Mouse (Mus musculus) stomach, embryonic 14.5 days (tissue): ENCODE measurements around the gene Slc7a5. TPM values are rescaled to one million over a fixed set of nuclear protein-coding genes. Genes with fewer than 3 reads are reported as not detected.

Experiments used
- ATAC-seq: fragments of 200-750 bp; cut with Nextera tagmentation; 2 replicates; pipeline ENCODE4 v1.8.0; 2017; ENCODE audit warnings: low read depth, moderate TSS enrichment; ENCODE audit not compliant: insufficient number of reproducible peaks, insufficient read depth, low FRiP score
- H3K27ac ChIP-seq: fragments of 300-500 bp; sonication (generic); 2 replicates; pipeline ENCODE4 v1.5.1; 2014; ENCODE audit warnings: mild to moderate bottlenecking, low read length, moderate library complexity, mixed read lengths
- H3K27me3 ChIP-seq: fragments of 300-500 bp; sonication (generic); 2 replicates; pipeline ENCODE4 v1.6.1; 2014; ENCODE audit warnings: low read length, control low read depth, mixed read lengths; ENCODE audit not compliant: control insufficient read depth, insufficient read depth
- H3K36me3 ChIP-seq: fragments of 300-500 bp; sonication (generic); 2 replicates; pipeline ENCODE4 v1.6.1; 2014; ENCODE audit warnings: mild to moderate bottlenecking, control low read depth, low read length, moderate library complexity, mixed read lengths; ENCODE audit not compliant: control insufficient read depth, insufficient read depth
- H3K4me1 ChIP-seq: fragments of 300-500 bp; sonication (generic); 2 replicates; pipeline ENCODE4 v1.6.1; 2014; ENCODE audit warnings: low read length, control low read depth, mixed read lengths; ENCODE audit not compliant: control insufficient read depth, insufficient read depth
- H3K4me2 ChIP-seq: fragments of 300-500 bp; sonication (generic); replicated peaks from 2 replicates; pipeline ENCODE4 v1.6.1; 2014; ENCODE audit warnings: low read depth, low read length, control low read depth
- H3K4me3 ChIP-seq: fragments of 300-500 bp; sonication (generic); 2 replicates; pipeline ENCODE4 v1.5.1; 2014; ENCODE audit warnings: low read depth, low read length, control low read depth
- H3K9ac ChIP-seq: fragments of 300-500 bp; sonication (generic); replicated peaks from 2 replicates; pipeline ENCODE4 v1.6.1; 2014; ENCODE audit warnings: low read depth, mild to moderate bottlenecking, control low read depth, low read length, moderate library complexity, mixed read lengths
- H3K9me3 ChIP-seq: fragments of 300-500 bp; sonication (generic); 2 replicates; pipeline ENCODE4 v1.6.1; 2016; ENCODE audit warnings: low read depth, low read length, control low read depth; ENCODE audit not compliant: control insufficient read depth
- WGBS: fragments of 180-500 bp; shearing (Covaris S2); extraction: QIAGEN DNeasy Blood & Tissue Kit; methylation state at CpG from one replicate; pipeline ENCODE4 v1.1.7; 2014; 5-methylcytosine and 5-hydroxymethylcytosine counted together
- polyA plus RNA-seq: library from polyadenylated mRNA; unstranded; fragments of >200 nt; fragmentation: Nextera tagmentation; extraction: Ambion mirVana; gene quantifications from 2 replicates; pipeline ENCODE4 v1.2.1, GENCODE M21; 2014

The Slc7a5 gene
- polyA plus RNA-seq, 1 experiment from 2014 or later = 17.1 TPM

DNA sequence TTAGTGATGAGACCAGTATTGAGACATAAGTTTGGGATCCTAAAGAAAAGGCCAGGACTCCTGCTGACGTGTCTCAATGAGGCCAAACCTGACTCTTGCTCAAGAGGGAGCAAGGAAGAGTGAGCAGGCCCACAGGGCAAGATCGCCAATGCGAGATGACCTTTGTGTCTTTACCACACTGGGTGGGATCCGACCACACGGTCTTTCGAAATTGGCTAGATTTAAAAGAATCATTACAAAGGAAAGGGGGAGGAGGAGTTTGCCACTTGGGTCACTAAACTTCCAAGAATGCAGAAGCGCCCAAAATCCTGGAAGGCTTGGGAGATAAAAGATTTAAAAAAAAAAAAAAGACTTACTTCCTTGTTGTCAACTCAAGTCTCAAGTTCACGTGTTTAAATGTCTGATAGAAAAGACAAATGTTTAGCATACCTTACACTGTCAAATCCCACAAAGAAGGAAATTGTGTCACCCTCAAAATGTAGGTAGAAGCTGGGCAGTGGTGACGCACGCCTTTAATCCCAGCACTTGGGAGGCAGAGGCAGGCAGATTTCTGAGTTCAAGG lies 60.2 kb downstream of the Slc7a5 start:
- H3K4me1 ChIP-seq = no peaks in the 10 kb centered on the region
- no peak overlapping the region for H3K4me3 ChIP-seq
- 78% methylated on average over 10 of the region's 10 CpGs for WGBS
- no peaks in the 10 kb centered on the region for H3K9me3 ChIP-seq
- H3K4me2 ChIP-seq = no peak overlapping the region
- H3K9ac ChIP-seq = no peak overlapping the region
- H3K27me3 ChIP-seq = no peaks in the 10 kb centered on the region
- H3K36me3 ChIP-seq = no peaks in the 10 kb centered on the region
- no peak overlapping the region for H3K27ac ChIP-seq
- ATAC-seq = no peak

DNA sequence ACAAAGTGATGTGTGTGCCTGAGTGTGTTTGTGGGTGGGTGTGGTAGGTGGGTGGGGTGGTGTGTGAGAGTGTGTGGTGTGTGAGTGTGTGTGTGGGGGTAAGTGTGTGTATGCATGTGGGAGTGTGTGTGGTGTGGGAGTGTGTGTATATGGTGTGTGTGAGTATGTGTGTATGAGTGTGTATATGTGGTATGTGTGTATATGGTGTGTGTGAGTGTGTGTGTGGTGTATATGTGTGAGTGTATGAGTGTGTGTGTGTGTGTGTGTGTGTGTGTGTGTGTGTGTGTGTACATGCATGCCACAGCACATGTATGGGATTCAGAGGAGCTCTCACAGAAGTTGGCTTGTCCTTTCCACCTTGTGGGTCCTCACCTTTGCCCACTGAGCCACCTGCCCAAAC lies 60.7 kb downstream of the Slc7a5 start:
- no peaks in the 10 kb centered on the region for H3K9me3 ChIP-seq
- no peak overlapping the region for H3K27ac ChIP-seq
- H3K4me1 ChIP-seq = no peaks in the 10 kb centered on the region
- ATAC-seq = no peak
- H3K9ac ChIP-seq = no peak overlapping the region
- H3K27me3 ChIP-seq = no peaks in the 10 kb centered on the region
- no peaks in the 10 kb centered on the region for H3K36me3 ChIP-seq
- no peak overlapping the region for H3K4me3 ChIP-seq
- no peak overlapping the region for H3K4me2 ChIP-seq

DNA sequence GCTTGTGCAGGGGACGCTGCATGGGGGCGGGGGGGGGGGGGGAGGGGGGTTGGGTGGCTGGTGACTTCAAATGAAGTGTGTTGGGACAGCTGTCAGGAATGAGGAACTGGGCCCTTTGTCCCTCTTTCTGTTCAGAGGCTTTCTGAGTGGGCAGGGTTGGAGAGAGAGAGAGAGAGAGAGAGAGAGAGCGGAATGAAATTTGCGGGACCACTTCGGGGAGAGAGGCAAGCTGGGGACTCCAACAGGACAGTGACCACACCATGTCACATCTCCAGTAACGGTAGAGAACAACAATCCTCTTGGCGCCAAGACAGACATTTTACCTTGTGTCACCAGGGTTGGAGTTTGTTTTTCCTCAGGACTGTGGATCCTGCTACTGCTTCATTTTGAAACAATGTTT lies 62.7 kb downstream of the Slc7a5 start:
- Histone ChIP-seq H3K4me1 (no peaks in the 10 kb centered on the region), H3K9ac (no peak overlapping the region), H3K4me2 (no peak overlapping the region), H3K9me3 (no peaks in the 10 kb centered on the region), H3K4me3 (no peak overlapping the region), H3K27me3 (no peaks in the 10 kb centered on the region), H3K27ac (no peak overlapping the region), H3K36me3 (no peaks in the 10 kb centered on the region)
- ATAC-seq = no peak
- 63% methylated on average over 6 of the region's 7 CpGs for WGBS

DNA sequence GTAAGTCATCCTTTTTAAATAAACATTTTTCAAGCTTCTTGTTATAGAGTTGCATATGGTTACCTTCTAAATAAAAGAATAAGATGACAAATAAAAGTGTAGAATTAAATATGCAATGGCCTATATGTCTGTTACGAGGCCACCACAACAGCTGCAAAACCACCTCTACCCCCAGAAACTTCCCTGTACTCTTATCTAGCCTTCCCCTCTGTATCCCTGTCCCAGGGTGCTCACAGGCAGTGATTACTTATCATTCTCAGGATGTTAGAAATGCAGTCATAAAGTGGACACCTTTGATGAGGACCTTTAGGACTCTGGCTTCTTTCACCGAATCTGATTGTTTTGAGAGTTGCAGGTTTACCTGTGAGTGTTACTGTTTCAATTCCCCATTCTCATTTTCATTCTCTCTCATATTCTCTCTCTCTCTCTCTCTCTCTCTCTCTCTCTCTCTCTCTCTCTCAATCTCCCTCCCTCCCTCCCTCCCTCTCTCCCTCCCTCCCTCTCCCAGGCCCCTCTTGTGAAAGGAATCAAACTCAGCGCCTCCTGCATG lies 64.2 kb downstream of the Slc7a5 start:
- H3K27me3 ChIP-seq = no peaks in the 10 kb centered on the region
- no peaks in the 10 kb centered on the region for H3K9me3 ChIP-seq
- H3K36me3 ChIP-seq = no peaks in the 10 kb centered on the region
- ATAC-seq = no peak
- no peak overlapping the region for H3K4me2 ChIP-seq
- no peak overlapping the region for H3K4me3 ChIP-seq
- H3K4me1 ChIP-seq = no peaks in the 10 kb centered on the region
- WGBS = 82% methylated on average over 3 of the region's 3 CpGs
- H3K9ac ChIP-seq = no peak overlapping the region
- no peak overlapping the region for H3K27ac ChIP-seq

DNA sequence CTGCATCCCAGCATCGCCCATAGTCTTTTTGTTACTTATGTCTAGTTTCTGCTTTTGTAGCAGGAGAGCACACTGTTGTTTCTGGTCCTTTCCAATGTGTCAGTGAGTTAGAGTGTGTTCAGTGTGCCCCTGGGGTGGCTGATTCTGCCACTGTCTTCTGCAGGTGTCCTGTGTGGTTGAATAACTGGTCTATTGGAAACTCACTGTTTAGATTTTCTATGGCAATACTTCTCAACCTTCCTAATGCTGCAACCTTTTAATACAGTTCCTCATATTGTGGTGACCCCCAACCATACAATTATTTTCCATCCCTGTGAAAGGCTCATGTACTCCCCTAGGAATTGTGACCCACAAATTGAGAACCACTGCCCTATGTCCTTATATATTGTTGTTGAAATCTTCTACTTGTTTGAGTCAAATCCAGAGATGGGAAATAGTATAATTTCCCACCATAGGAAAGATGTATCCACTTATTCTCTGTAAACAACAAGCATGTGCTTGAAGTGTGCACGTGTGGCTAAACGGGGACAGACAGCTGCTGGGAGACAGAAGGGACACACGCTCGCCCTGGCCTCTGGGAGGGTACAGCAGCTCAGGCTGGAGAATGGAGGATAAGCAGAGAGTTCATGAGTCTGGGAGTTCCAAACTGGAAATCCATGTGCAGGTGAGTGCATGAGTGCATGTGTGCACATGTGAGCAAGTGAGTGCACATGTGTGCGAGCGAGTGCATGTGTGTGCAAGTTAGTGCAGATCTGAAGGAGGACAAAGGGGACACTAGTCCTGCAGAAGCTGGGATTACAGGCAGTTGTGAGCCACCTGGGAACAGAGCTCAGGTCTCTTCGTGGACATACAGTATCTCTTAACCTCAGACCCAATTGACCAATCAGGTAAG lies 65.2 kb downstream of the Slc7a5 start:
- H3K9me3 ChIP-seq = no peaks in the 10 kb centered on the region
- H3K27ac ChIP-seq = no peak overlapping the region
- H3K4me2 ChIP-seq = no peak overlapping the region
- ATAC-seq = no peak
- no peaks in the 10 kb centered on the region for H3K36me3 ChIP-seq
- no peaks in the 10 kb centered on the region for H3K4me1 ChIP-seq
- no peaks in the 10 kb centered on the region for H3K27me3 ChIP-seq
- no peak overlapping the region for H3K9ac ChIP-seq
- no peak overlapping the region for H3K4me3 ChIP-seq
- 88% methylated on average over 8 of the region's 8 CpGs for WGBS

DNA sequence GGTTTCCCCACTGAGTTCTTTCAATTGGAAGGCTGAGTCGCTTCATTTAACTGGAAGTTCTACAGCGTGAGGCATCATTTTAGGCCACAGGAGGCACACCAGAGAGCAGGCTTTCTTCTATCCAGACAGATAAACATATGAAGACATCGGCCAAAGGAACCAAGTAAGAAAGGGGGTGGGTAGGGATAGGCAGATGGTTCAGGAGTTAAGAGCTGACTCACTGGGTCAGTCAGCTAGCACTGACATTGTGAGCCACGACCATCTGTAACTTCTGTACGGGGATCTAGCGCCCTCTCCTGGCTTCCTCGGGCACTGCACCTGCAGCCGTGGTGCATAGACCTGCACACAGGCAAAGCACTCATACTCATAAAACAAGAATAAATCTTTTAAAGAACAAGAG lies 66.3 kb downstream of the Slc7a5 start:
- 54% methylated on average over 8 of the region's 8 CpGs for WGBS
- no peak for ATAC-seq

DNA sequence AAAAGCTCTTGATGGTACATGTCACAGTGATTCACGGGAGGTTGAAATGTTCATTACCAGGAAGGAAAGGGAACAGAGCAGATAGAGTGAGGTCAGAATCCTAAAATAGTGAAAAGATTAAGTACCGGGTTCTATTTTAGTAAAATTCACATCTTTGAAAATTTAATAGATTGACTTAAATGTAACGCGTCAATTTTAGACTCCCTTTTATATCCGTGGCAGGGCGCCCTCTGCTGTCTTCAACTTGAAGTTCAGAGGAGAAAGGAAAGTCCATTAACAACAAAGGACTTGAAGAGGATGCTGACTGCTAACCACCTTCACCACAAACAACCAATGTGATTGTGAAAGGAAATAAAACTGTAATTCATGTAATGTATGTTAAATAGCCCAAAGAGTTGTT lies 75.0 kb downstream of the Slc7a5 start:
- no peak for ATAC-seq
- Histone ChIP-seq H3K4me1 (peaks cover 6% of the 10 kb centered on the region; the same call in 1 of the 2 replicates), H3K9me3 (no peaks in the 10 kb centered on the region), H3K4me2 (no peak overlapping the region), H3K27me3 (no peaks in the 10 kb centered on the region), H3K36me3 (no peaks in the 10 kb centered on the region), H3K4me3 (no peak overlapping the region), H3K27ac (no peak overlapping the region), H3K9ac (no peak overlapping the region)
- 16% methylated on average over 6 of the region's 6 CpGs for WGBS

More for the DNA sequence above, 66.3 kb downstream of the Slc7a5 start:
- Histone ChIP-seq H3K27ac (no peak overlapping the region), H3K27me3 (no peaks in the 10 kb centered on the region), H3K4me1 (no peaks in the 10 kb centered on the region), H3K36me3 (no peaks in the 10 kb centered on the region), H3K9me3 (no peaks in the 10 kb centered on the region), H3K9ac (no peak overlapping the region), H3K4me3 (no peak overlapping the region), H3K4me2 (no peak overlapping the region)

DNA sequence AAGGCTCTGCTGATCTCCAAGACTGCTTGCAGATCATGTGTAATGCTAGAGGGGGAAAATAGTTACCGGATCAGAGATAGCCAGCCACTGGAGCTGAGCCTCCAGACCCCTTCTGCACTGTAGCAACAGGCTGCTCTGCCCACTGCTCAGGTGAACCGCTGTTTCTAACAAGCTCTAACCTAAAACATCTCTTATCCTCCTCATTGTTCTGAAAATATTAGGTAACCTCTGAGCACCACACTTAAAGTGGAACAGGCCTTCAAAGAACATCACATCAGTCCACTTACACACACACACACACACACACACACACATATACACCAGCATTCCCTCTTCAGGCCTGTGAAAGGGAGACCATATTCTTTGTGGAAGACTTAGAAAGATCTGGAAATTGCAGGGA lies 75.4 kb downstream of the Slc7a5 start:
- no peaks in the 10 kb centered on the region for H3K9me3 ChIP-seq
- no peak for ATAC-seq
- no peak overlapping the region for H3K27ac ChIP-seq
- no peaks in the 10 kb centered on the region for H3K27me3 ChIP-seq
- no peak overlapping the region for H3K4me3 ChIP-seq
- no peak overlapping the region for H3K9ac ChIP-seq
- no peak overlapping the region for H3K4me2 ChIP-seq
- H3K36me3 ChIP-seq = no peaks in the 10 kb centered on the region
- WGBS = 88% methylated on average over 2 of the region's 2 CpGs
- peaks cover 6% of the 10 kb centered on the region; the same call in 1 of the 2 replicates for H3K4me1 ChIP-seq
